Mouse (Mus musculus) NIH3T3 (cell line): Measurements from ENCODE around the gene Fam187a.

ENCODE experiments used
- DNase-seq: peaks from one replicate; pipeline ENCODE4 v3.0.0-alpha.2; 2012; ENCODE audit warnings: low read depth

The Fam187a gene

GRCm38 (mm10) chr11:102894716-102895115, 9.7 kb downstream of the Fam187a start:
- peak; percentile 79 for DNase-seq

GRCm38 (mm10) chr11:102895779-102896178, 10.8 kb downstream of the Fam187a start:
- no peak for DNase-seq

- no peak for DNase-seq
Observed at GRCm38 (mm10) chr11:102896641-102897040, 11.7 kb downstream of the Fam187a start.

GRCm38 (mm10) chr11:102898408-102898807, 13.4 kb downstream of the Fam187a start:
- DNase-seq = no peak

GRCm38 (mm10) chr11:102900763-102901162, 15.8 kb downstream of the Fam187a start, which contains the start of gene Gfap:
Gene Gfap, minus strand, starts transcription at chr11:102900912.
- peak; percentile 95 for DNase-seq

- DNase-seq = no peak
Observed at GRCm38 (mm10) chr11:102901199-102901598, 16.2 kb downstream of the Fam187a start.

GRCm38 (mm10) chr11:102902107-102902506, 17.1 kb downstream of the Fam187a start:
- no peak for DNase-seq

GRCm38 (mm10) chr11:102903654-102904053, 18.7 kb downstream of the Fam187a start:
- no peak for DNase-seq

GRCm38 (mm10) chr11:102911376-102911775, 26.4 kb downstream of the Fam187a start:
- DNase-seq = no peak

GRCm38 (mm10) chr11:102915380-102915779, 30.4 kb downstream of the Fam187a start:
- no peak for DNase-seq

GRCm38 (mm10) chr11:102918077-102918476, 33.1 kb downstream of the Fam187a start:
- DNase-seq = peak; percentile 57

GRCm38 (mm10) chr11:102921491-102921890, 36.5 kb downstream of the Fam187a start:
- DNase-seq = no peak

- peak; percentile 98 for DNase-seq
Observed at GRCm38 (mm10) chr11:102924557-102925350, 39.8 kb downstream of the Fam187a start, which contains the start of gene Kif18b. Gene Kif18b, minus strand, starts transcription at chr11:102925124.

GRCm38 (mm10) chr11:102925351-102925717, 40.4 kb downstream of the Fam187a start:
- peak; percentile 80 for DNase-seq

- no peak for DNase-seq
Observed at GRCm38 (mm10) chr11:102930672-102931071, 45.7 kb downstream of the Fam187a start.

- no peak for DNase-seq
Observed at GRCm38 (mm10) chr11:102936272-102936671, 51.3 kb downstream of the Fam187a start.
